Mouse (Mus musculus): ENCODE measurements around the gene Zmiz1.

- TF ChIP-seq EP300 (IDR thresholded peaks at IDR 0.05) (no peak), CTCF (IDR thresholded peaks at IDR 0.05) (no peak)
Measured at GRCm38 (mm10) chr14:25420001-25420690, 38.8 kb upstream of the Zmiz1 start.
